ENCODE assay signal across 8 mouse cellular contexts in genomic region chr11:118236520-118237190, GRCm38 (mm10). TPM values are rescaled to one million over a fixed set of nuclear protein-coding genes. Genes with fewer than 3 reads are reported as not detected.
DNase-seq lines count a peak whose midpoint lies in the region; ATAC-seq and TF ChIP-seq lines count a peak whose summit lies in the region.

No protein-coding gene starts in this region.

- no peak overlapping the region for H3K4me2 ChIP-seq in liver, postnatal 0 days (ENCODE audit: low read depth, low read length)

- peaks cover 19% of the 10 kb centered on the region for H3K36me3 ChIP-seq in heart, adult 2 months (ENCODE audit: control insufficient read depth, insufficient read depth, low read length)
- no peaks in the 10 kb centered on the region for H3K36me3 ChIP-seq in liver, postnatal 0 days (replicated peaks; ENCODE audit: insufficient read depth, low read length)

- H3K4me3 ChIP-seq in heart, adult 2 months, result no peak overlapping the region
- H3K4me3 ChIP-seq in liver, postnatal 0 days (ENCODE audit: low read depth, low read length), result no peak overlapping the region

- H3K9ac ChIP-seq in heart, adult 2 months (ENCODE audit: low read depth, low read length), result peak overlapping the region; percentile 13; the same call in 1 of the 2 replicates
- H3K9ac ChIP-seq in liver, postnatal 0 days (replicated peaks), result 0 out of 2 replicates have a peak overlapping the region, but pooled peaks have one; percentile 30

- peak overlapping the region; percentile 91 for H3K27ac ChIP-seq in heart, adult 2 months
- H3K27ac ChIP-seq in liver, postnatal 0 days (ENCODE audit: low read depth), result peak overlapping the region; percentile 66

- DNase-seq in heart, adult 2 months, result peak in 1 of 2 experiments; percentile 57
- no peak for DNase-seq in heart, postnatal 36 days
- DNase-seq in heart, postnatal 25 days (ENCODE audit: low spot score), result peak; percentile 26
- no peak for DNase-seq in liver, postnatal 0 days
- DNase-seq in urinary bladder, postnatal 10 days (ENCODE audit: low spot score), result no peak
- no peak for DNase-seq in cerebellum, postnatal 10 days
- DNase-seq in adrenal gland, adult 8-10 months, result no peak

- WGBS in heart, adult 2 months, result 40% methylated on average over 6 of the region's 6 CpGs
- WGBS in liver, postnatal 0 days (ENCODE audit: insufficient replicate concordance), result 33% methylated on average over 6 of the region's 6 CpGs

- peaks cover 54% of the 10 kb centered on the region for H3K4me1 ChIP-seq in heart, adult 2 months (ENCODE audit: control insufficient read depth, insufficient read depth, low read length)
- H3K4me1 ChIP-seq in liver, postnatal 0 days (ENCODE audit: insufficient read depth), result peaks cover 58% of the 10 kb centered on the region

- no peaks in the 10 kb centered on the region for H3K9me3 ChIP-seq in liver, postnatal 0 days (ENCODE audit: low read length)

- H3K27me3 ChIP-seq in heart, adult 2 months (ENCODE audit: control insufficient read depth, insufficient read depth, low read length), result no peaks in the 10 kb centered on the region
- H3K27me3 ChIP-seq in liver, postnatal 0 days (ENCODE audit: insufficient read depth, low read length), result no peaks in the 10 kb centered on the region

- TF ChIP-seq EP300 in heart, adult 2 months (IDR thresholded peaks at IDR 0.05; ENCODE audit: insufficient read depth, low read depth, low read length), result peak; percentile 77; the same call in 1 of the 2 replicates
- TF ChIP-seq EP300 in liver, postnatal 0 days (IDR thresholded peaks at IDR 0.05; ENCODE audit: low read depth), result 0 out of 2 replicates have a peak, but pooled peaks have one; percentile 25

- intact Hi-C loops in heart, adult 2 months (cut with DNase I), result no loop called here
- intact Hi-C loops in heart, postnatal 36 days (cut with DNase I), result no loop called here
- intact Hi-C loops in heart, postnatal 25 days (cut with DNase I), result no loop called here

- peak; percentile 30; the same call in 1 of the 2 replicates for TF ChIP-seq CTCF in heart, adult 2 months (IDR thresholded peaks at IDR 0.05)
- peak; percentile 27; the same call in 1 of the 2 replicates for TF ChIP-seq CTCF in liver, postnatal 0 days (IDR thresholded peaks at IDR 0.05; ENCODE audit: low read depth)

- H3K79me2 ChIP-seq in heart, adult 2 months (replicated peaks; ENCODE audit: control insufficient read depth, insufficient read depth, low read length), result peaks cover 18% of the 10 kb centered on the region

- peak; percentile 32 for TF ChIP-seq POLR2A in heart, adult 2 months (IDR thresholded peaks at IDR 0.05; ENCODE audit: insufficient read depth, low read depth, low read length)

- peak; percentile 20 for ATAC-seq in CD4-positive, CD25-positive, alpha-beta regulatory T cell, adult 4 months
- peak; percentile 70 for ATAC-seq in liver, postnatal 0 days

RNA-seq across cellular contexts. Expression of gene Cyth1, which starts 11.7 kb away (rescaled TPM):
- 10 to 100 TPM; 54.1 to 56.0 TPM for total RNA-seq in heart, adult 2 months (2021)
- 30.7 and 39.6 TPM in 2 replicates for polyA plus RNA-seq in heart, adult 2 months (2012; rRNA removed)
- total RNA-seq in heart, postnatal 36 days (2021), result 10 to 100 TPM; 45.6 to 51.6 TPM
- polyA plus RNA-seq in CD4-positive, CD25-positive, alpha-beta regulatory T cell, adult 4 months (2017; shearing (Covaris generic)), result 10 to 100 TPM; 34.7 to 59.5 TPM
- total RNA-seq in heart, postnatal 25 days (2021), result 10 to 100 TPM; 48.9 to 53.8 TPM
- 7.0 and 7.9 TPM in 2 replicates for polyA plus RNA-seq in liver, postnatal 0 days (2015; fragmentation: Nextera tagmentation; extraction: Ambion mirVana)
- total RNA-seq in adrenal gland, adult 8-10 months (2022), result 10 to 100 TPM; 23.4 to 28.1 (median 24.4) TPM

RNA-seq across cellular contexts. Expression of gene Usp36, which starts 53.4 kb away (rescaled TPM):
- total RNA-seq in heart, adult 2 months (2021), result 10 to 100 TPM; 13.1 to 15.5 TPM
- 10.3 and 14.6 TPM in 2 replicates for polyA plus RNA-seq in heart, adult 2 months (2012; rRNA removed)
- total RNA-seq in heart, postnatal 36 days (2021), result 10 to 100 TPM; 12.6 to 15.2 TPM
- 10 to 100 TPM; 21.1 to 33.0 TPM for polyA plus RNA-seq in CD4-positive, CD25-positive, alpha-beta regulatory T cell, adult 4 months (2017; shearing (Covaris generic))
- total RNA-seq in heart, postnatal 25 days (2021), result 10 to 100 TPM; 12.0 to 14.5 TPM
- polyA plus RNA-seq in liver, postnatal 0 days (2015; fragmentation: Nextera tagmentation; extraction: Ambion mirVana), result 3.2 and 3.8 TPM in 2 replicates
- 10 to 100 TPM; 21.0 to 36.9 (median 28.9) TPM for total RNA-seq in adrenal gland, adult 8-10 months (2022)
